Mouse (Mus musculus) kidney, adult 2 months (tissue): ENCODE results near the gene Zfp708. TPM values are rescaled to one million over a fixed set of nuclear protein-coding genes. Genes with fewer than 3 reads are reported as not detected.

Experiments used
- DNase-seq: peaks from one replicate; pipeline ENCODE4 v3.0.0; 2021
- H3K27ac ChIP-seq: fragments of 200-500 bp; 2 replicates; pipeline ENCODE4 v1.5.1; 2012; ENCODE audit warnings: low read depth, low read length, control low read depth, inconsistent platforms; ENCODE audit not compliant: insufficient read depth
- H3K27me3 ChIP-seq: fragments of 200-500 bp; replicated peaks from 2 replicates; pipeline ENCODE4 v1.6.1; 2012; ENCODE audit warnings: mild to moderate bottlenecking, moderate library complexity, low read length, inconsistent platforms; ENCODE audit not compliant: control insufficient read depth, insufficient read depth
- H3K36me3 ChIP-seq: fragments of 200-500 bp; 2 replicates; pipeline ENCODE4 v1.6.1; 2012; ENCODE audit warnings: mild to moderate bottlenecking, moderate library complexity, low read length, inconsistent platforms; ENCODE audit not compliant: control insufficient read depth, insufficient read depth
- H3K4me1 ChIP-seq: fragments of 200-500 bp; 2 replicates; pipeline ENCODE4 v1.6.1; 2011; ENCODE audit warnings: low read length; ENCODE audit not compliant: control insufficient read depth, insufficient read depth
- H3K4me3 ChIP-seq: fragments of 200-500 bp; 2 replicates; pipeline ENCODE4 v1.5.1; 2011; ENCODE audit warnings: mild to moderate bottlenecking, low read depth, low read length, control low read depth; ENCODE audit not compliant: insufficient read depth
- CTCF ChIP-seq: fragments of 200-500 bp; conservative IDR thresholded peaks from 2 replicates; pipeline ENCODE4 v1.5.1; 2011; ENCODE audit warnings: low read depth, mild to moderate bottlenecking, control low read depth, low read length, moderate library complexity, mixed read lengths; ENCODE audit not compliant: insufficient read depth, insufficient read length
- POLR2A ChIP-seq: fragments of 200-500 bp; IDR thresholded peaks from one replicate; pipeline ENCODE4 v1.6.1; 2011; ENCODE audit warnings: low read depth, low read length, control low read depth
- WGBS: fragments of 180-500 bp; shearing (Covaris S2); methylation state at CpG from one replicate; pipeline ENCODE4 v1.1.7; 2018; 5-methylcytosine and 5-hydroxymethylcytosine counted together
- polyA plus RNA-seq: library from polyadenylated mRNA; depleted of rRNA; stranded (reverse); fragments of >200 nt; gene quantifications from 2 replicates; pipeline ENCODE4 v1.2.3, GENCODE M21; 2012; rRNA removed

Zfp708 gene
- polyA plus RNA-seq, 1 experiment = 0.48 TPM

DNA sequence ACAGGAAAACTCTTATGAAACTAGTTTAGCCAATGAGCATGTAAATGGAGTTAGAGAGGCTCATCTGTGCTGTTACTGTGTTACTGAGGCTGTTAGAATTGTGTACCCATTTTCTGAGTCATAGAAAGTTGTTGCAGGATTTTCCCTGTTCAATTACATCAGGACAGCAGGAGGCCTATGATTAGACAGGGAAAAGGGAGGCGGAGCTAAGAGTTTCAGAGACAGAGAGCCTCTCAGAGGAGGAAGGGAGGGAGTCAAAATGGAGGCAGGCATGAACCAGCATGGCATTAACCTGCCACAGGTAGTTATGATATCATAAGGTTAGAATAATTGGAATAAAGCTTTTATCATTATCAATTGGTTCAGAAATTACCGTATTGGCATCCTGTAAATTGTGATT, 25.0 kb downstream of the Zfp708 start:
- no peak overlapping the region for H3K27ac ChIP-seq
- no peaks in the 10 kb centered on the region for H3K27me3 ChIP-seq
- no peak for DNase-seq
- no peak for TF ChIP-seq CTCF
- TF ChIP-seq POLR2A = no peak
- 92% methylated on average over 2 of the region's 2 CpGs for WGBS
- H3K4me3 ChIP-seq = no peak overlapping the region
- H3K36me3 ChIP-seq = peaks cover 28% of the 10 kb centered on the region
- no peaks in the 10 kb centered on the region for H3K4me1 ChIP-seq

DNA sequence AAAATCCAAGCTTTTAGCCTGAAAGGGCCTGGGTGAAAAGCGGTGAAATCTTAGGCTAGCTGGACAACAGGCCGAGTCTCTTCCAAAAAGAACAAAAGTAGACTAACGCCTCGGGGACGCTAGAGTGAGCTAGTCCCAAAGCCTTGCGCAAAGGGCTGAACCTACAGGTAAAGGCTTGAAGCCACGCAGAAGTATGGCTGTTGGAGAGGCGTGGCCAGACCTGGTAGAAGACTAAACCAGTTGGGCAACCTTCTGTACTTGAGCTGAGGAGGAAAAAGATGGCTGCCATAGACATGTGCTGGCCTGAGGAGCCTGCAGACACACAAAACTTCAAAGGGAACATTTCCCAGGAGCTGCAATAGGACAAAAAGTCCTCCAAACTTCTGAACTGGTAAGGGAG, 32.4 kb downstream of the Zfp708 start:
- no peak for DNase-seq
- Histone ChIP-seq H3K27me3 (no peaks in the 10 kb centered on the region), H3K4me1 (no peaks in the 10 kb centered on the region), H3K4me3 (no peak overlapping the region), H3K36me3 (peaks cover 9% of the 10 kb centered on the region), H3K27ac (no peak overlapping the region)
- WGBS = 91% methylated on average over 8 of the region's 8 CpGs
- TF ChIP-seq CTCF = no peak
- TF ChIP-seq POLR2A = no peak

DNA sequence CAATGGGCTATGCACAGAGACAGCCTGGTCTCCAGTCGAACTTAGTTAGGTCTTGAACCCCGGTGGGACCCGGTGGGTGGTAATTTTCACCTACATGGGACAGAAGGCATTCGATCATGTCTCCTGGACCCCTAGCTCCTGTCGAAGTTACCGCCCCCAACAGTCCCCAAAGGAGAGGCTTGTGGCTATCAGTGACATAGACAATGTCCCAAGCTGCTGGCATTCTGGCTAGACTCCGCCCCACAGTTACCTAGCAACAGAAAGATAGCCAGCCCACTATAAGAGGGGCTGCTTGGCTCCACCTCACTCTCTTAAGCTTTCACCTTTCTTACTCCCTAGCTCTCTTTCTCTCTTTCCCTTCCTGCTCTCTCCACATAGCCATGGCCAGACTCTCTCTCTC, 35.3 kb downstream of the Zfp708 start:
- no peak for DNase-seq
- 69% methylated on average over 7 of the region's 7 CpGs for WGBS
- H3K4me3 ChIP-seq = no peak overlapping the region
- no peaks in the 10 kb centered on the region for H3K36me3 ChIP-seq
- TF ChIP-seq POLR2A = no peak
- TF ChIP-seq CTCF = no peak
- no peaks in the 10 kb centered on the region for H3K27me3 ChIP-seq
- no peaks in the 10 kb centered on the region for H3K4me1 ChIP-seq
- no peak overlapping the region for H3K27ac ChIP-seq

DNA sequence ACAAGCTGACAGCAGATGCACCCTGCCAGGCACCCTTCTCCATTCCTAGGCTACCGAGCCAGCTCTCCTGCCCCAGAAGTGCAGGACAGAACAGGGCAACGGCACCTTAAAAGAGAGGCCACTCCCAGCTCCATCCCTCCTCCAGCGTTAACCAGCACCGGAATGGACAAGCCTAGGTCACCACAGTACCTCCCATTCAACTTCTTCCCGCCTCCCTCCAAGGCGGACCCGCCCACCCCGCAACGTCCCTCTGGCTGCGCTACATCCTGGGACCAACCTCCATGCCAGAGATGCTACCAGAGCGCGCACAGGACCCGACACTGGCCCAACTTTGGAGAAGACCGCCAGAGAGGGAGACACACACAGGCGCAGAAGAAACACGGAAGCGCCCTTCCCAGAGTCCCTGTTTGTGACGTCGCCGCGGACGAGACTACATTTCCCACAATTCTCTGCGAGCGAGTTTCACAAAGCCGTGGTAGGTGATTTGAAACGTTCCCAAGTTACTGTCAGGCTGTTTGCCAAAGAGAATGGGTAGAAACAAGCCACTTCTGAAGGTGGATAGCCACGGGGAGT, 36.9 kb downstream of the Zfp708 start, which contains the start of gene Zfp712:
Zfp712 (minus strand) TSS at position 385 of the 573 bp plus-strand sequence.
- TF ChIP-seq CTCF (no peak), POLR2A (peak; percentile 76)
- Histone ChIP-seq H3K4me1 (no peaks in the 10 kb centered on the region), H3K36me3 (no peaks in the 10 kb centered on the region), H3K27me3 (no peaks in the 10 kb centered on the region), H3K4me3 (peak within 1 kb of the TSS; percentile 88), H3K27ac (peak within 1 kb of the TSS; percentile 87)
- WGBS = 1% methylated on average over 27 of the region's 27 CpGs
- DNase-seq = peak; percentile 98

DNA sequence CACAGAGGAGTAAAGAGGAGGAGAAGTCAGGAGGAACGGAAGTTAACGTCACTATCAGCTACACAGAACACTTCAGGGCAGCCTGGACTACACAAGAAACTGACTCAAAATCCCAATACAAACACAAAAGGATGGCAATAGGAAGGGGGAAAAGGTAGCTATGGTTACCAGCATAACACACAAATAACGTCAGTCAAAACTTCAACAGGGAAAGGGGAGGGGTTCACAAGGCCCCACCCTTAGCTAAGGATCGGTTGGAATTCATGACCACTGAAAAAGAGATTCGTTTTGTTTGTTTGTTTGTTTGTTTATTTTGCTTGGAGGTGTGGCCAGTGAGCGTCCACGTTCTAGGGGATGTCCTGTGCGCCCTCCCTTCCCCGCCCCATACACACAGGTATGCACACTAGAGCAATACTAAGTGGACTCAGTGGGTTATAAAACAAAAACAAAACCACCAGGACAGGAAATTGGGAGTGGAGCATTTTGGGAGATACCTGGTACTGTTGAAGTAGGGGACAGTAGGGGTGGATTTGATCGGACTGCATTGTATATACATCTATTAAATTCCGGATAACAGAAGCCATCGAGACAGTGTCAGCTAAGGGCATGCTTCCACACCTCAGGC, 37.5 kb downstream of the Zfp708 start:
- Histone ChIP-seq H3K4me3 (peak overlapping the region; percentile 88), H3K4me1 (no peaks in the 10 kb centered on the region), H3K36me3 (no peaks in the 10 kb centered on the region), H3K27me3 (no peaks in the 10 kb centered on the region), H3K27ac (peak overlapping the region; percentile 17; the same call in 1 of the 2 replicates)
- WGBS = 3% methylated on average over 12 of the region's 12 CpGs
- TF ChIP-seq CTCF = no peak
- no peak for TF ChIP-seq POLR2A
- peak; percentile 1 for DNase-seq

Other genes starting within 250 kb of the Zfp708 start
- gene Gm10767, start 193.1 kb downstream of the Zfp708 start, polyA plus RNA-seq = 0.75 and 1.2 TPM in 2 replicates
- 0.16 and 0.19 TPM in 2 replicates for gene Zfp712, start 36.8 kb downstream of the Zfp708 start, polyA plus RNA-seq
- 4.0 and 5.0 TPM in 2 replicates for gene Gm28557, start 10.6 kb upstream of the Zfp708 start, polyA plus RNA-seq
- 0.31 and 0.53 TPM in 2 replicates for gene Rslcan18, start 18.3 kb upstream of the Zfp708 start, polyA plus RNA-seq
- gene Zfp759, start 23.7 kb upstream of the Zfp708 start, polyA plus RNA-seq = 0.31 and 0.39 TPM in 2 replicates
- gene Rsl1, start 75.2 kb upstream of the Zfp708 start, polyA plus RNA-seq = 2.4 and 3.0 TPM in 2 replicates
- 0.12 and 0.36 TPM in 2 replicates for gene Zfp455, start 96.5 kb upstream of the Zfp708 start, polyA plus RNA-seq
- gene Zfp458, start 180.5 kb upstream of the Zfp708 start, polyA plus RNA-seq = 0.53 and 0.61 TPM in 2 replicates
- 2.0 and 2.1 TPM in 2 replicates for gene Zfp457, start 208.5 kb upstream of the Zfp708 start, polyA plus RNA-seq
- 0.65 and 0.78 TPM in 2 replicates for gene Zfp595, start 234.6 kb upstream of the Zfp708 start, polyA plus RNA-seq